Mouse (Mus musculus): ENCODE measurements at regions not wholly inside any gene's neighbourhood (a gene's known extent, or its start where the extent isn't known, plus 50 kb on each side); places are given as distances from the start of the nearest gene placed in this dataset.

- no peak for TF ChIP-seq CTCF (conservative IDR thresholded peaks at IDR 0.05; ENCODE audit: insufficient read depth, insufficient read length, low read depth, low read length)
- TF ChIP-seq POLR2A (IDR thresholded peaks at IDR 0.05; ENCODE audit: low read depth, low read length) = no peak
Observed at GRCm38 (mm10) chr1:35957425-35958372, 110.5 kb upstream of the Hs6st1 start.

Measured in kidney, adult 2 months (tissue).